8 mouse cellular contexts compared by ENCODE assay signal in genomic region chr3:59228730-59229551, GRCm38 (mm10). TPM values are rescaled to one million over a fixed set of nuclear protein-coding genes. Genes with fewer than 3 reads are reported as not detected.
A peak's percentile ranks its signal among the peaks of the same experiment; 100 is the strongest.
DNase-seq lines count a peak whose midpoint lies in the region; ATAC-seq lines count a peak whose summit lies in the region.

No protein-coding gene starts in this region.

- H3K4me2 ChIP-seq in heart, embryonic 15.5 days = peak overlapping the region; percentile 40
- 0 out of 2 replicates have a peak overlapping the region, but pooled peaks have one; percentile 14 for H3K4me2 ChIP-seq in liver, embryonic 15.5 days
- H3K4me2 ChIP-seq in stomach, embryonic 16.5 days (ENCODE audit: low read depth, low read length) = 0 out of 2 replicates have a peak overlapping the region, but pooled peaks have one; percentile 6

- no peak overlapping the region for H3K4me3 ChIP-seq in heart, embryonic 15.5 days
- H3K4me3 ChIP-seq in liver, embryonic 15.5 days (replicated peaks) = no peak overlapping the region
- no peak overlapping the region for H3K4me3 ChIP-seq in stomach, embryonic 16.5 days (replicated peaks; ENCODE audit: low read length)

- no peak overlapping the region for H3K9ac ChIP-seq in heart, embryonic 15.5 days
- no peak overlapping the region for H3K9ac ChIP-seq in liver, embryonic 15.5 days
- no peak overlapping the region for H3K9ac ChIP-seq in stomach, embryonic 16.5 days (ENCODE audit: low read length)

- H3K9me3 ChIP-seq in heart, embryonic 15.5 days (replicated peaks) = no peaks in the 10 kb centered on the region
- no peaks in the 10 kb centered on the region for H3K9me3 ChIP-seq in liver, embryonic 15.5 days (replicated peaks)
- no peaks in the 10 kb centered on the region for H3K9me3 ChIP-seq in stomach, embryonic 16.5 days (replicated peaks; ENCODE audit: control insufficient read depth, low read length)

- peak; percentile 11 for DNase-seq in kidney, adult 18-20 months
- DNase-seq in kidney, adult 11 months = no peak
- DNase-seq in cerebellum, adult 9-11 months = no peak
- no peak for DNase-seq in retina, postnatal 1 day

- ATAC-seq in activated CD4-positive, CD25-positive, alpha-beta regulatory T cell, adult 4 months = peak; percentile 45
- ATAC-seq in heart, embryonic 15.5 days (replicated peaks; ENCODE audit: insufficient number of reproducible peaks, insufficient read depth, low FRiP score, low read depth) = no peak
- ATAC-seq in liver, embryonic 15.5 days (ENCODE audit: insufficient read depth) = no peak; the same call in 1 of the 2 replicates
- peak; percentile 56 for ATAC-seq in stomach, embryonic 16.5 days (ENCODE audit: insufficient read depth, low FRiP score)

- peaks cover 12% of the 10 kb centered on the region for H3K4me1 ChIP-seq in heart, embryonic 15.5 days (replicated peaks)
- H3K4me1 ChIP-seq in liver, embryonic 15.5 days (replicated peaks) = no peaks in the 10 kb centered on the region
- 0 out of 2 replicates have a peak, but pooled peaks cover 4% of the 10 kb centered on the region for H3K4me1 ChIP-seq in stomach, embryonic 16.5 days (ENCODE audit: control insufficient read depth, insufficient read depth, low read length)

- H3K27me3 ChIP-seq in heart, embryonic 15.5 days = no peaks in the 10 kb centered on the region
- no peaks in the 10 kb centered on the region for H3K27me3 ChIP-seq in liver, embryonic 15.5 days
- no peaks in the 10 kb centered on the region for H3K27me3 ChIP-seq in stomach, embryonic 16.5 days (ENCODE audit: control insufficient read depth, insufficient read depth, low read length)

- 26% methylated on average over 10 of the region's 10 CpGs for WGBS in heart, embryonic 15.5 days
- WGBS in liver, embryonic 15.5 days (ENCODE audit: insufficient replicate concordance) = 30% methylated on average over 10 of the region's 10 CpGs
- WGBS in stomach, embryonic 16.5 days = 49% methylated on average over 10 of the region's 10 CpGs

- no peaks in the 10 kb centered on the region for H3K36me3 ChIP-seq in heart, embryonic 15.5 days
- no peaks in the 10 kb centered on the region for H3K36me3 ChIP-seq in liver, embryonic 15.5 days (replicated peaks)
- no peaks in the 10 kb centered on the region for H3K36me3 ChIP-seq in stomach, embryonic 16.5 days (ENCODE audit: control insufficient read depth, insufficient read depth, low read length)

- H3K27ac ChIP-seq in heart, embryonic 15.5 days = peak overlapping the region; percentile 59
- H3K27ac ChIP-seq in liver, embryonic 15.5 days (replicated peaks) = peak overlapping the region; percentile 59
- peak overlapping the region; percentile 73 for H3K27ac ChIP-seq in stomach, embryonic 16.5 days (ENCODE audit: low read length)

RNA-seq across cellular contexts. Expression of gene P2ry13, which starts 18.3 kb away (rescaled TPM):
- polyA plus RNA-seq in activated CD4-positive, CD25-positive, alpha-beta regulatory T cell, adult 4 months (2017; shearing (Covaris generic)) = under 1 TPM; 0.18 to 0.44 TPM
- polyA plus RNA-seq in heart, embryonic 15.5 days (2015; fragmentation: Nextera tagmentation; extraction: Ambion mirVana) = 0.78 and 1.1 TPM in 2 replicates
- polyA plus RNA-seq in liver, embryonic 15.5 days (2015; fragmentation: Nextera tagmentation; extraction: Ambion mirVana) = 3.2 and 3.8 TPM in 2 replicates
- polyA plus RNA-seq in stomach, embryonic 16.5 days (2015; fragmentation: Nextera tagmentation; extraction: Ambion mirVana) = 1.9 and 2.4 TPM in 2 replicates

RNA-seq across cellular contexts. Expression of gene P2ry12, which starts 33.7 kb away (rescaled TPM):
- under 1 TPM in 1 of 2 experiments, not detected in 1; 0.79 TPM for polyA plus RNA-seq in activated CD4-positive, CD25-positive, alpha-beta regulatory T cell, adult 4 months (2017; shearing (Covaris generic))
- polyA plus RNA-seq in heart, embryonic 15.5 days (2015; fragmentation: Nextera tagmentation; extraction: Ambion mirVana) = 0.84 and 1.2 TPM in 2 replicates
- polyA plus RNA-seq in liver, embryonic 15.5 days (2015; fragmentation: Nextera tagmentation; extraction: Ambion mirVana) = 2.6 and 3.3 TPM in 2 replicates
- 2.6 and 3.1 TPM in 2 replicates for polyA plus RNA-seq in stomach, embryonic 16.5 days (2015; fragmentation: Nextera tagmentation; extraction: Ambion mirVana)

RNA-seq across cellular contexts. Expression of gene Gpr87, which starts 34.0 kb away (rescaled TPM):
- polyA plus RNA-seq in activated CD4-positive, CD25-positive, alpha-beta regulatory T cell, adult 4 months (2017; shearing (Covaris generic)) = not detected
- polyA plus RNA-seq in heart, embryonic 15.5 days (2015; fragmentation: Nextera tagmentation; extraction: Ambion mirVana) = 0.14 and 0.16 TPM in 2 replicates
- not detected in 2 replicates for polyA plus RNA-seq in liver, embryonic 15.5 days (2015; fragmentation: Nextera tagmentation; extraction: Ambion mirVana)
- polyA plus RNA-seq in stomach, embryonic 16.5 days (2015; fragmentation: Nextera tagmentation; extraction: Ambion mirVana) = 18.6 and 33.6 TPM in 2 replicates

Comparison
In these comparisons a context has a peak if more than half of its experiments do, and no peak if none do; other contexts are left out.
1. ATAC-seq: peak in activated CD4-positive, CD25-positive, alpha-beta regulatory T cell, adult 4 months (single experiment) and stomach, embryonic 16.5 days (single experiment); none in heart, embryonic 15.5 days (single experiment) and liver, embryonic 15.5 days (single experiment).
2. RNA of gene Gpr87, which starts 34.0 kb away (polyA plus RNA-seq): 18.6 to 33.6 TPM in stomach, embryonic 16.5 days; 0.14 to 0.16 TPM in heart, embryonic 15.5 days, not detected in activated CD4-positive, CD25-positive, alpha-beta regulatory T cell, adult 4 months and not detected in liver, embryonic 15.5 days; every median in the first group is over 10 times any median in the second.
3. Peak in every context shown above with its lines, with median percentiles within 50 percentile points of each other: H3K27ac ChIP-seq and H3K4me2 ChIP-seq.